Mouse (Mus musculus) layer of hippocampus, adult 9-10 months (tissue): ENCODE results near the gene Strip1.

ENCODE experiments used
- DNase-seq: peaks from one replicate; pipeline ENCODE4 v3.0.0; 2022; ENCODE audit warnings: low spot score

Gene Strip1

GRCm38 (mm10) chr3:107627641-107628040, 3.9 kb downstream of the Strip1 start:
- no peak for DNase-seq

GRCm38 (mm10) chr3:107626751-107627150, 4.7 kb downstream of the Strip1 start:
- DNase-seq: no peak

GRCm38 (mm10) chr3:107625536-107625935, 6.0 kb downstream of the Strip1 start:
- DNase-seq: no peak

GRCm38 (mm10) chr3:107624424-107624823, 7.1 kb downstream of the Strip1 start:
- no peak for DNase-seq

- DNase-seq: no peak
These were observed 9.0 kb downstream of the Strip1 start for GRCm38 (mm10) chr3:107622537-107622936.

- no peak for DNase-seq
These were observed 10.0 kb downstream of the Strip1 start for GRCm38 (mm10) chr3:107621286-107622075.

GRCm38 (mm10) chr3:107619911-107620310, 11.6 kb downstream of the Strip1 start:
- DNase-seq: no peak

GRCm38 (mm10) chr3:107617800-107618199, 13.7 kb downstream of the Strip1 start:
- DNase-seq: no peak

- DNase-seq: peak; percentile 38
These were observed 18.5 kb downstream of the Strip1 start for GRCm38 (mm10) chr3:107612902-107613525.

- no peak for DNase-seq
These were observed 20.1 kb downstream of the Strip1 start for GRCm38 (mm10) chr3:107611394-107611793.

- DNase-seq: no peak
These were observed 22.1 kb downstream of the Strip1 start for GRCm38 (mm10) chr3:107609376-107609775.

- no peak for DNase-seq
These were observed 22.7 kb downstream of the Strip1 start for GRCm38 (mm10) chr3:107608808-107609207.

GRCm38 (mm10) chr3:107607221-107607620, 24.3 kb downstream of the Strip1 start:
- DNase-seq: no peak

- peak; percentile 20 for DNase-seq
These were observed 26.2 kb downstream of the Strip1 start for GRCm38 (mm10) chr3:107605304-107605703.

- no peak for DNase-seq
These were observed 31.4 kb downstream of the Strip1 start for GRCm38 (mm10) chr3:107600127-107600526.

- DNase-seq: no peak
These were observed 33.7 kb downstream of the Strip1 start for GRCm38 (mm10) chr3:107597586-107598389.

GRCm38 (mm10) chr3:107597134-107597533, 34.4 kb downstream of the Strip1 start:
- DNase-seq: no peak

GRCm38 (mm10) chr3:107596559-107596958, 34.9 kb downstream of the Strip1 start:
- no peak for DNase-seq

GRCm38 (mm10) chr3:107595938-107596461, 35.5 kb downstream of the Strip1 start:
- no peak for DNase-seq

GRCm38 (mm10) chr3:107595264-107595937, 36.1 kb downstream of the Strip1 start:
- no peak for DNase-seq

GRCm38 (mm10) chr3:107594662-107595263, 36.7 kb downstream of the Strip1 start, which contains the start of gene Alx3:
Gene Alx3, plus strand, starts transcription at chr3:107595031.
- DNase-seq: no peak
